Mouse (Mus musculus) testis, adult 2 months (tissue): ENCODE measurements around the gene Txndc17. TPM values are rescaled to one million over a fixed set of nuclear protein-coding genes. Genes with fewer than 3 reads are reported as not detected.

Experiments
- H3K27ac ChIP-seq: fragments of 200-500 bp; 2 replicates; pipeline ENCODE4 v1.5.1; 2012; ENCODE audit warnings: low read depth, low read length; ENCODE audit not compliant: control insufficient read depth, insufficient read depth
- H3K27me3 ChIP-seq: fragments of 200-500 bp; 2 replicates; pipeline ENCODE4 v1.6.1; 2012; ENCODE audit warnings: mild to moderate bottlenecking, low read length, moderate library complexity; ENCODE audit not compliant: control insufficient read depth, insufficient read depth
- H3K36me3 ChIP-seq: fragments of 200-500 bp; 2 replicates; pipeline ENCODE4 v1.6.1; 2012; ENCODE audit warnings: mild to moderate bottlenecking, low read length; ENCODE audit not compliant: control insufficient read depth, insufficient read depth
- H3K4me1 ChIP-seq: fragments of 200-500 bp; 2 replicates; pipeline ENCODE4 v1.6.1; 2012; ENCODE audit warnings: low read length; ENCODE audit not compliant: control insufficient read depth, insufficient read depth
- H3K4me3 ChIP-seq: fragments of 200-500 bp; 2 replicates; pipeline ENCODE4 v1.5.1; 2012; ENCODE audit warnings: low read depth, mild to moderate bottlenecking, low read length, moderate library complexity, mixed read lengths; ENCODE audit not compliant: control insufficient read depth
- CTCF ChIP-seq: fragments of 200-500 bp; IDR thresholded peaks from 2 replicates; pipeline ENCODE4 v1.5.1; 2012; ENCODE audit warnings: low read depth, mild to moderate bottlenecking, inconsistent platforms, low read length, moderate library complexity; ENCODE audit not compliant: control insufficient read depth, insufficient read depth, insufficient replicate concordance
- POLR2A ChIP-seq: fragments of 200-500 bp; IDR thresholded peaks from 2 replicates; pipeline ENCODE4 v1.6.1; 2012; ENCODE audit warnings: low read depth, mild to moderate bottlenecking, inconsistent platforms, low read length, moderate library complexity; ENCODE audit not compliant: control insufficient read depth
- polyA plus RNA-seq: library from polyadenylated mRNA; depleted of rRNA; stranded (reverse); fragments of >200 nt; gene quantifications from 2 replicates; pipeline ENCODE4 v1.2.3, GENCODE M21; 2012; rRNA removed

The Txndc17 gene
- polyA plus RNA-seq, 1 experiment: 17.5 TPM

DNA sequence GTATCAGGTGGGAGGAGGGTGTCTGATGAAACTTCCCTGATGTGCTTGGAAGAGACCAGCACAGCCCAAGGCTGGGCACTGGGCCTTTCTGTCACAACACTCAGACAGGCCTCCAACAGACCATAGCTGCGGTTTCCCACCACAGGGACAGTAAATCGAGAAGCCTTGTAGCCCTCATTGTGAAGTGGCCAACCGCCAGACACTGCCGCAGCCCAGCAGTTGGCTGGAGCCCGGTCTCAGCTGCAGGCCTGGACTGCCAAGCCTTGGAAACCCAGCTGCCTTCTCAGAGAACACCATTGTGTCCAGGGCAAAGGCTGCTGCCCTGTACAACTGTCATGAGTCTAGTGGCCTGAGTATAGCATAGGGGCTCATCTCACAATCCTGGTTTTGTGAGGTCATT is 26.7 kb downstream of the Txndc17 start:
- 0 out of 2 replicates have a peak, but pooled peaks have one; percentile 47 for TF ChIP-seq POLR2A
- TF ChIP-seq CTCF: no peak
- no peaks in the 10 kb centered on the region for H3K36me3 ChIP-seq
- no peaks in the 10 kb centered on the region for H3K27me3 ChIP-seq
- H3K4me1 ChIP-seq: peaks cover 2% of the 10 kb centered on the region; the same call in 1 of the 2 replicates
- H3K4me3 ChIP-seq: peak overlapping the region; percentile 59
- peak overlapping the region; percentile 2; the same call in 1 of the 2 replicates for H3K27ac ChIP-seq

- no peak overlapping the region for H3K4me3 ChIP-seq
- H3K27me3 ChIP-seq: no peaks in the 10 kb centered on the region
- no peaks in the 10 kb centered on the region for H3K36me3 ChIP-seq
- no peak overlapping the region for H3K27ac ChIP-seq
- H3K4me1 ChIP-seq: no peaks in the 10 kb centered on the region
- no peak for TF ChIP-seq POLR2A
- no peak for TF ChIP-seq CTCF
Observed at GRCm38 (mm10) chr11:72240062-72240860, 32.9 kb downstream of the Txndc17 start.

GRCm38 (mm10) chr11:72245196-72245753 is 37.9 kb downstream of the Txndc17 start:
- Histone ChIP-seq H3K4me1 (no peaks in the 10 kb centered on the region), H3K27ac (no peak overlapping the region), H3K4me3 (peak overlapping the region; percentile 7; the same call in 1 of the 2 replicates), H3K36me3 (no peaks in the 10 kb centered on the region), H3K27me3 (no peaks in the 10 kb centered on the region)
- TF ChIP-seq POLR2A (no peak), CTCF (no peak)

DNA sequence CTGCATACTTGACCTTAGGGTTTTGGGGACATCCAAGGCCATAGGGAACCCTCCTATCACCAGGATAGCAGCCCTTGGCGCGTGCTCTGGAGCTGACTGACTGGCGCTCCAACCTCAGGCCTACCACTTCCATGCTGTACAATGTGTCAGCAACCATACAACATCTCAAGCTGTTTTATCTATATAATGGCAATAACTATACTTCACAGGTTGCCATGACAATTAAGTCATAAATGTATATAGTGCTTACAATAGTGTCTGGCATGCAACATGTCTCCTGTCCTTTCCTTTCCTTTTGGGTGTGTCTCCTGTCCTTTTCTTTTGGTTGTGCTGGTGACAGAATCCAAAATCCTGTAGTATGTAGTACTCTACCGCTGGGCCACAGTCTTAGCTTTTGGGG is 48.3 kb downstream of the Txndc17 start:
- H3K27me3 ChIP-seq: no peaks in the 10 kb centered on the region
- no peak overlapping the region for H3K27ac ChIP-seq
- H3K4me1 ChIP-seq: no peaks in the 10 kb centered on the region
- H3K4me3 ChIP-seq: no peak overlapping the region
- H3K36me3 ChIP-seq: no peaks in the 10 kb centered on the region
- TF ChIP-seq CTCF (no peak), POLR2A (no peak)

DNA sequence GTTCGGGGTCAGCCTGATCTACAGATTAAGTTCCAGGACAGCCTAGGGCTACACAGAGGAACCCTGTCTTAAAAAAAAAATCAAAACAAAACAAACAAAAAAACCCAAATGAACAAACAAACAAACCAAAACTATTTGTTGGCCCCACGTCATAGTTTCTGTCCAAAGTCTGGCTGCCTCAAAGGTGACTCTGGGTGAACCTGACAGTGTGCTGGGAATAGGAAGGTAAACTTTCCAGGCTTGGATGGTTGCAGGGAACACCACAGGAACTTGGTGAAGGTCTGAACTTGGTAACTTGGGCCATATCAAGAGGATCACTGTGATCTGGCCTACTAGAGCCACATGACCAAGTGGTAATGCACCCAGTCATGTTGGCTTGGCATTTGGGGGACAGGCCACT is 49.1 kb downstream of the Txndc17 start:
- H3K27me3 ChIP-seq: no peaks in the 10 kb centered on the region
- H3K4me1 ChIP-seq: no peaks in the 10 kb centered on the region
- H3K4me3 ChIP-seq: no peak overlapping the region
- H3K27ac ChIP-seq: no peak overlapping the region
- no peaks in the 10 kb centered on the region for H3K36me3 ChIP-seq
- TF ChIP-seq CTCF (no peak), POLR2A (no peak)

Other genes starting within 250 kb of the Txndc17 start
- gene Aipl1, start 170.0 kb upstream of the Txndc17 start, polyA plus RNA-seq: 0.29 and 0.62 TPM in 2 replicates
- gene Pimreg, start 165.5 kb upstream of the Txndc17 start, polyA plus RNA-seq: 0.75 and 0.79 TPM in 2 replicates
- gene Pitpnm3, start 71.8 kb upstream of the Txndc17 start, polyA plus RNA-seq: 2.6 and 3.2 TPM in 2 replicates
- 0.78 and 1.1 TPM in 2 replicates for gene Gm43951, start 707 bp upstream of the Txndc17 start, polyA plus RNA-seq
- gene 4933427D14Rik, start 88 bp upstream of the Txndc17 start, polyA plus RNA-seq: 19.1 and 33.1 TPM in 2 replicates
- 21.5 and 23.5 TPM in 2 replicates for gene Med31, start 8.0 kb downstream of the Txndc17 start, polyA plus RNA-seq
- 34.1 and 37.6 TPM in 2 replicates for gene Slc13a5, start 59.7 kb downstream of the Txndc17 start, polyA plus RNA-seq
- gene Xaf1, start 94.1 kb downstream of the Txndc17 start, polyA plus RNA-seq: 1.4 and 2.3 TPM in 2 replicates
- 108 and 112 TPM in 2 replicates for gene Fbxo39, start 106.9 kb downstream of the Txndc17 start, polyA plus RNA-seq
- gene Tekt1, start 154.9 kb downstream of the Txndc17 start, polyA plus RNA-seq: 184 and 205 TPM in 2 replicates
- 2.1 and 2.5 TPM in 2 replicates for gene Smtnl2, start 204.2 kb downstream of the Txndc17 start, polyA plus RNA-seq
- 0.10 TPM in 2 replicates for gene Ggt6, start 228.0 kb downstream of the Txndc17 start, polyA plus RNA-seq
- gene Mybbp1a, start 233.8 kb downstream of the Txndc17 start, polyA plus RNA-seq: 13.6 and 14.0 TPM in 2 replicates